Mouse (Mus musculus): Measurements from ENCODE around the gene Dgkq.

DNA sequence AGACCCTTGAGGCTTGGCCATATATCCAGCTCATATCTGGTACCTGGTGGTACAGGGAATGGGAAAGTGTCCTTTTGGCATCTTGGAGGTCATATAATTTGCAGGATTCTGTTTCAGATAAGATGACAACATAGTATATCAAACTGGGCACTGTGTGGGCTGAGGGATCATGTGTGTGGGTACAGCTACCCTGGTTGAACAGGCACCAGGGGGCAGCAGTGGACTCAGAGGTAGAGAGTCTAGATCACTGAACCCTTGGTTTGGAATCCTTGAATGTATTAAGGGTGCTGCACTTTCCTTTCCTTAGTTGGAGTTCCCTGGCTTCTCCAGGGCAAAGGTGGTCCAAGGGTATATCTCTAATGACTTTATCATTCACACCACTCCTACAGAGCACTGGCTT lies 1.3 kb upstream of the Dgkq start:
- TF ChIP-seq CTCF (IDR thresholded peaks at IDR 0.05; ENCODE audit: low read depth, low read length) (peak; percentile 48; the same call in 1 of the 2 replicates), TAL1 (conservative IDR thresholded peaks at IDR 0.05; ENCODE audit: low read depth, low read length) (no peak), GATA1 (IDR thresholded peaks at IDR 0.05; ENCODE audit: borderline replicate concordance, low read length) (no peak), GATA2 (IDR thresholded peaks at IDR 0.05; ENCODE audit: borderline replicate concordance, low read depth, low read length) (no peak), POLR2AphosphoS5 (IDR thresholded peaks at IDR 0.05; ENCODE audit: insufficient replicate concordance, low read depth, low read length) (no peak)
